Mouse (Mus musculus): ENCODE measurements around the gene Sorl1.

Sorl1 gene

GRCm38 (mm10) chr9:41936598-41936997 is 187.5 kb downstream of the Sorl1 start:
- no peak for ATAC-seq (ENCODE audit: insufficient number of reproducible peaks, low FRiP score, low TSS enrichment)

DNA sequence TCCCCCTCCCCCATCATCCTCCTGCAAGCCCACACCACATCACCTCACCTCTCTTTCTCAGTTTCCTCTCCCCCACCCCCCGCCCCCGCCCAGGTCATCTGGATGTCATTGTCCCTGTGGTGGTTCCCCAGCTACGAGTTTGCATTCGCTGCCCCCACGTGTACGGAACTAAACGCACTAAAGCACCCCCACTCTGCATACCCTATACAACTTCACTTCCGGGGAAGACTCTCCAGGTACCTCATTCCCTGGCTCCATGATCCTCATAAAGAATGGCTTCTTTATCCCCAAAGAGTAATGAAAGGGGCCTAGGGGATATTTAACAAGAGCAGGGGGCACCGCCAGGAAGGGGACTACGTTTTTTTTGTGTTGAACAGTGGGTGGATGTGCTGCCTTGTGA is 188.1 kb downstream of the Sorl1 start:
- no peak for ATAC-seq (ENCODE audit: insufficient number of reproducible peaks, low FRiP score, low TSS enrichment)

DNA sequence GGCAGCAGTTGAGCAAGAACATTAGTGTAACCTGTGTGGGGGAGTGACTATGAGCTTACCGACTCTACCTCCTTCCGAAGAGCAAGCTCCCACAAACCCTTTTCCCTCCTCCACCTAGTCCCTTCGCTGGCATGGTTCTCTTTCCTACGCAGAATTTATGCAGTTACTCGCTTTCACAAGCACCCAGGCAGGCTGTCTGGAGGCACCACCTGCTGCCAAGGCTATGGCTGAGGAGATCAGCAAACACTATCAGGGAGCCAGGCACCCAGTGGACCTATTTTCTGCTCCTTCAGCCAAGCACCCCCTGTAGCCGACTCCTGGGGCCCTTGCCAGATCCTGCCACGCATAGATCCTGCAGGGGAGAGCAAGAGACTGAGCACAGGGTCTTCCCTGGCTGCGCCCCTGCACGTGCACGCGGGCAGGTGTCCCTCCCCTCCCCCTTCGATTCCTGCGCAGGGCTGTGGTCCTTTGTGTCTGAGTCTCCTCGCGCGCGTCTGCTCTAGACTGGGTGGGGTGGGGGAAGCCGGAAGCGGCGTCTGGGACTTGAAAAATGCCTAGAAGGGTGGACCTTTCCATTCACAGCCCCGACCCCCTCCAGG is 188.6 kb downstream of the Sorl1 start:
- ATAC-seq (ENCODE audit: insufficient number of reproducible peaks, low FRiP score, low TSS enrichment), result no peak

GRCm38 (mm10) chr9:41934848-41935372 is 189.2 kb downstream of the Sorl1 start:
- ATAC-seq (ENCODE audit: insufficient number of reproducible peaks, low FRiP score, low TSS enrichment), result no peak

DNA sequence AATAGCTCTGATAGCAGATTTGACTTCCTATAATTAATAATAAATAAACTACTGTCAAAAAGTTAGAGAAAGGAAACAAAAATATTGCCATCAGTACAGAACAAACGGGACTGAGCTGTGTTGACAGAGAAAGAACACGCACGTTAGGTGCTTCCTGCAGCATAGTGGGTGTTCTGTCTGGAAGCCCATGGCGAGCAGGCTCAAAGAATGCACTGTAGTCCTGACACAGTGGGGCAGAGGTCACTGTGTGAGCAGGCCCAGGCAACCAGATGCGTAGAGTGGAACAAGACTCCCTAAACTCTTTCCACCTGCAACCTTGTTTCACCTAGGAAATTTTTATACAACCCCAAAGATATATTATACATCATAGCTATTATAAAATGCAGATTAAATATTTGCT is 194.1 kb downstream of the Sorl1 start:
- no peak for ATAC-seq (ENCODE audit: insufficient number of reproducible peaks, low FRiP score, low TSS enrichment)

DNA sequence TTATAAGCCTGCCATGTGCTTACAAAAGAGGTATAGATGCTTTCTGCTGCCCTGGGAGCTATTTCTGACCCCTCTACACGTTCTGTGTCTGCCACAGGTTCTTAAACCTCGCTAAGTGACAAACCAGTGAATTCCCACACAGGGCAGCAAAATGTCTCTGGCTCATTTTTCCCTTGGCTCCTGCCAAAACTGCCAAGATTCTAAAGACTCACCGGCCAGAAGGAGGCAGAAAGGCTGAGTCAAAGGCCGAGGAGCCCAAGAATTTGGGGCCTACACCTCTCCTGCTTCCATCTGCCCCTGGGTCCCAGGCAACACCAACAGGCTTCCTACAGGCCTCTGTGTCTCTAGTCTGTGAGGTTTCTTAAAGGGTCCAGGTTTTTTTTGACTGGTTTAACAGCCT is 198.4 kb downstream of the Sorl1 start:
- ATAC-seq (ENCODE audit: insufficient number of reproducible peaks, low FRiP score, low TSS enrichment), result no peak

DNA sequence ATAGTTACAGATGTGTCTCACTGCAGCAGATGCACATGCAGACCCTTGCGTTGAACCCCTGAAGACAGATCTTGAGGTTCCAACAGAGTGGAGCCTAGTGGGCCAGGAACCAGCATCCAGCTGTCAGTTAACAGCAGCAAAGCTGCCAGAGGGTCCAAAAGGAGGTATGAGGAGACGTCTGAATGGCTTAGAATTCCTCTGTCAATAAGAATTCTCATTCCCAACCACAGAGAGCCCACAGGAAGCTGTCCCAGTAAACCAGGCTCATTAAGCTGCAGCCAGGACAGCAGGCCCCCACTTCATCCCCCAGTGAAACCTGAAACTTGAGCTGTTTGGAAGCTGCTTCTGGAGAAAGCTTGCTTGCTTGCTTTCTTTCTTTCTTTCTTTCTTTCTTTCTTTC is 200.0 kb downstream of the Sorl1 start:
- no peak for ATAC-seq (ENCODE audit: insufficient number of reproducible peaks, low FRiP score, low TSS enrichment)

GRCm38 (mm10) chr9:41922416-41922815 is 201.7 kb downstream of the Sorl1 start:
- no peak for ATAC-seq (ENCODE audit: insufficient number of reproducible peaks, low FRiP score, low TSS enrichment)

DNA sequence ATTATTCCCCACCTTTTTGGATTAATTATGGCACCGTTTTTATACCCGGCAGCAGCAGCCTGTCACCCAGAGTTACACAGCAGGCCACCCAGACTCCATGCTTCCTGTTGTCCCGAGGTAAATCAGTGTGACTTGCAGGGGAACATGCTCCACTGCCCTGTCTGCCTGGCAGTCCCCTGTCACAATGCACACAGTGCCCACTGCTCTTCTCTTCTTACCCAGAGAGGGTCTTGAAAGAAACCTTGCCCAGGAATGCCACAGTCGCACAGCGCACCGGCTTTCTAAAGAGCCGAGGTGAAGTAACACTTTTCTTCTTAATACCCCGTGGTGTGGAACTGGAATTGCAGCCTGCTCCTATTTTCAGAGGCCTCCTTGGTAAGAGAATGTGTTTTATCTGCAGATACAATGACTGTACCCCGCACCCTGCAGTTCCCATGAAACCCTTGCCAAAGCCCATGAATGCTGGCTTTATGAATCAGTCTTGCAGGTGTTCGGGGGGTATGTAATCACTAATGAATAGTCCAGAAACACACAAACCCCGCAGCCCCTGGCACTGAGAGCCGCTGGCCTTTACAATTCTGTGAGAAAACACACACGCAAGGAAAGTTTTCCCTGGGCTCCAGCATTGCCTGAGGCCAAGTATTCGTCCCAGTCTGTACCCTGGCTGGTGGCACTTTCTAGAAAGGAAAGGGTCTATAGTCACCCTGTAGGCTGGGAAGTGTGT is 205.3 kb downstream of the Sorl1 start:
- no peak for ATAC-seq (ENCODE audit: insufficient number of reproducible peaks, low FRiP score, low TSS enrichment)

- ATAC-seq (ENCODE audit: insufficient number of reproducible peaks, low FRiP score, low TSS enrichment), result no peak
Measured at GRCm38 (mm10) chr9:41918155-41918554, 205.9 kb downstream of the Sorl1 start.

- no peak for ATAC-seq (ENCODE audit: insufficient number of reproducible peaks, low FRiP score, low TSS enrichment)
Measured at GRCm38 (mm10) chr9:41915571-41915970, 208.5 kb downstream of the Sorl1 start.
